Mouse (Mus musculus) lung, embryonic 14.5 days (tissue): ENCODE measurements at regions not wholly inside any gene's neighbourhood (a gene's known extent, or its start where the extent isn't known, plus 50 kb on each side); places are given as distances from the start of the nearest gene placed in this dataset.

ENCODE experiments used
- ATAC-seq: fragments of 200-750 bp; cut with Nextera tagmentation; 2 replicates; pipeline ENCODE4 v1.8.0; 2017; ENCODE audit warnings: mild to moderate bottlenecking, moderate TSS enrichment, moderate library complexity; ENCODE audit not compliant: insufficient read depth
- DNase-seq: peaks from one replicate; pipeline ENCODE4 v3.0.0-alpha.2; 2015
- H3K27ac ChIP-seq: fragments of 300-500 bp; sonication (generic); 2 replicates; pipeline ENCODE4 v1.5.1; 2014; ENCODE audit warnings: low read depth, mild to moderate bottlenecking, moderate library complexity
- H3K27me3 ChIP-seq: fragments of 300-500 bp; sonication (generic); 2 replicates; pipeline ENCODE4 v1.6.1; 2014; ENCODE audit warnings: low read length, control low read depth; ENCODE audit not compliant: insufficient read depth
- H3K36me3 ChIP-seq: fragments of 300-500 bp; sonication (generic); 2 replicates; pipeline ENCODE4 v1.6.1; 2014; ENCODE audit warnings: control low read depth; ENCODE audit not compliant: insufficient read depth
- H3K4me1 ChIP-seq: fragments of 300-500 bp; sonication (generic); 2 replicates; pipeline ENCODE4 v1.6.1; 2014; ENCODE audit warnings: antibody characterized with exemption, control low read depth; ENCODE audit not compliant: insufficient read depth
- H3K4me2 ChIP-seq: fragments of 300-500 bp; sonication (generic); 2 replicates; pipeline ENCODE4 v1.6.1; 2014; ENCODE audit warnings: mild to moderate bottlenecking
- H3K4me3 ChIP-seq: fragments of 300-500 bp; sonication (generic); 2 replicates; pipeline ENCODE4 v1.5.1; 2014; ENCODE audit warnings: low read depth, low read length
- H3K9ac ChIP-seq: fragments of 300-500 bp; sonication (generic); 2 replicates; pipeline ENCODE4 v1.6.1; 2014
- H3K9me3 ChIP-seq: fragments of 300-500 bp; sonication (generic); 2 replicates; pipeline ENCODE4 v1.6.1; 2016; ENCODE audit warnings: low read depth, low read length, control low read depth
- CTCF ChIP-seq: IDR thresholded peaks from 2 replicates; pipeline ENCODE4 v1.5.1; 2016; ENCODE audit warnings: antibody characterized with exemption, low read depth
- WGBS: fragments of 180-500 bp; shearing (Covaris S2); extraction: QIAGEN DNeasy Blood & Tissue Kit; methylation state at CpG from one replicate; pipeline ENCODE4 v1.1.7; 2014; 5-methylcytosine and 5-hydroxymethylcytosine counted together

DNA sequence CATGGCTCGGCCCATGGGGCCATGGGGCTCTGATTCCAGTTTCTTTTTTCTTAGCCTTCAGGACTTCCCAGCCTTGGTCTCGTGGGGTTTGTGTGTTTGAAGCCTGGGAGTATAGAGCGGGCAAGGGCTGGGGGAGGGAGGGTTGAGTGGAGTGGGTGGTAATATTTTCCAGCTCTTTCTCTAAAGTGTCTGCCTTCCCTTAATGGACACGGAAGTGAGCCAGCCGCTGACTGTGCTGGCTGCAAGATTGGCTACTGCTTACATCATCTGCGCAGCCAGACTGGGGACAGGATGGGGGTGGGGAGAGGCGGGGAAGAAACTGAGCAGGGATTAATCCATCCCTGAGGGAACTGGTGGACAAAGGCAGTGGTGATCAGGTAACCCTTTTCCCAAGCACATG, 52.3 kb downstream of the Tnp1 start:
- Histone ChIP-seq H3K27me3 (no peaks in the 10 kb centered on the region), H3K27ac (peak overlapping the region; percentile 70), H3K9ac (0 out of 2 replicates have a peak overlapping the region, but pooled peaks have one; percentile 32), H3K9me3 (no peaks in the 10 kb centered on the region), H3K4me3 (no peak overlapping the region), H3K36me3 (no peaks in the 10 kb centered on the region), H3K4me2 (peak overlapping the region; percentile 41), H3K4me1 (peaks cover 9% of the 10 kb centered on the region; the same call in 1 of the 2 replicates)
- TF ChIP-seq CTCF = no peak
- WGBS = 20% methylated on average over 7 of the region's 7 CpGs
- peak; percentile 91 for ATAC-seq
- peak; percentile 80 for DNase-seq

GRCm38 (mm10) chr1:72960241-72960653, 55.5 kb downstream of the Tnp1 start:
- ATAC-seq = no peak
- no peak for DNase-seq
- WGBS = 28% methylated on average over 4 of the region's 4 CpGs

DNA sequence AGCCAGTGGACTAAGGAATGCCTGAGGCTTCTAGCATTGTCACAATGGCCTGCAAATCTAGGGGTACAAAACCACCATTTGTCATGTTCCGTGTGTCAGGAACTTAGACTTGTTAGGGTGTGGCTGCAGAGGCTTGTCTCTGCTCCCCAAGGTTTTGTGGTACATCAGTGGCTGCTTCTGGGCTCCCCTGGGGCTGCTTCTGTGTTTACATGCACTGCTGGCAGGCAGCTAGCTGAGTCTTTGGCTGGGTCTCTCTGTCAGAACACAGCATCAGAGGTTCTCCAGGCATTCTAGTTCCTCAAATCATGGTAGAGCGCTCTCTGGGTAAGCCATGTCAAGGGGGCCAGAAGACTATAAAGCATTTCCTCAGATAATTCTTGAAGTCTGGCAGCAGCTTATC, 60.3 kb downstream of the Tnp1 start:
- Histone ChIP-seq H3K36me3 (no peaks in the 10 kb centered on the region), H3K4me1 (no peaks in the 10 kb centered on the region), H3K27me3 (no peaks in the 10 kb centered on the region), H3K27ac (no peak overlapping the region), H3K9me3 (no peaks in the 10 kb centered on the region), H3K9ac (no peak overlapping the region), H3K4me2 (no peak overlapping the region), H3K4me3 (no peak overlapping the region)
- peak; percentile 22 for DNase-seq
- no peak for TF ChIP-seq CTCF
- no peak for ATAC-seq
- WGBS = 81% methylated on average over 2 of the region's 2 CpGs

More at GRCm38 (mm10) chr1:72960241-72960653, 55.5 kb downstream of the Tnp1 start:
- H3K27ac ChIP-seq = 0 out of 2 replicates have a peak overlapping the region, but pooled peaks have one; percentile 22
- H3K36me3 ChIP-seq = no peaks in the 10 kb centered on the region
- no peak overlapping the region for H3K9ac ChIP-seq
- H3K9me3 ChIP-seq = no peaks in the 10 kb centered on the region
- no peak overlapping the region for H3K4me2 ChIP-seq
- TF ChIP-seq CTCF = no peak
- H3K4me3 ChIP-seq = no peak overlapping the region
- peaks cover 9% of the 10 kb centered on the region; the same call in 1 of the 2 replicates for H3K4me1 ChIP-seq
- no peaks in the 10 kb centered on the region for H3K27me3 ChIP-seq

- ATAC-seq (0 out of 2 replicates have a peak, but pooled peaks have one; percentile 44), DNase-seq (peak; percentile 36)
- H3K4me2 ChIP-seq = no peak overlapping the region
- whole genome bisulfite sequencing = 30% methylated on average over 6 of the region's 6 CpGs
- H3K4me3 ChIP-seq = no peak overlapping the region
- H3K27ac ChIP-seq = peak overlapping the region; percentile 3; the same call in 1 of the 2 replicates
- H3K4me1 ChIP-seq = no peaks in the 10 kb centered on the region
- H3K9me3 ChIP-seq = no peaks in the 10 kb centered on the region
- TF ChIP-seq CTCF = no peak
- H3K27me3 ChIP-seq = no peaks in the 10 kb centered on the region
- H3K9ac ChIP-seq = no peak overlapping the region
- no peaks in the 10 kb centered on the region for H3K36me3 ChIP-seq
Measured at GRCm38 (mm10) chr1:72952896-72953295, 62.8 kb downstream of the Tnp1 start.

- H3K4me2 ChIP-seq = no peak overlapping the region
- H3K9me3 ChIP-seq = no peaks in the 10 kb centered on the region
- TF ChIP-seq CTCF = no peak
- WGBS = 61% methylated on average over 7 of the region's 7 CpGs
- H3K9ac ChIP-seq = no peak overlapping the region
- H3K4me3 ChIP-seq = no peak overlapping the region
- DNase-seq = no peak
- no peak overlapping the region for H3K27ac ChIP-seq
- H3K4me1 ChIP-seq = no peaks in the 10 kb centered on the region
- H3K36me3 ChIP-seq = no peaks in the 10 kb centered on the region
- no peaks in the 10 kb centered on the region for H3K27me3 ChIP-seq
- ATAC-seq = no peak
Measured at GRCm38 (mm10) chr1:72951802-72952201, 63.9 kb downstream of the Tnp1 start.

GRCm38 (mm10) chr1:72951365-72951764, 64.3 kb downstream of the Tnp1 start:
- ATAC-seq (no peak), DNase-seq (no peak)
- no peak overlapping the region for H3K4me2 ChIP-seq
- TF ChIP-seq CTCF = no peak
- H3K27me3 ChIP-seq = no peaks in the 10 kb centered on the region
- no peaks in the 10 kb centered on the region for H3K9me3 ChIP-seq
- H3K4me3 ChIP-seq = no peak overlapping the region
- 80% methylated on average over 7 of the region's 7 CpGs for WGBS
- no peak overlapping the region for H3K9ac ChIP-seq
- 0 out of 2 replicates have a peak, but pooled peaks cover under 1% of the 10 kb centered on the region for H3K4me1 ChIP-seq
- no peaks in the 10 kb centered on the region for H3K36me3 ChIP-seq
- no peak overlapping the region for H3K27ac ChIP-seq

GRCm38 (mm10) chr1:72946235-72946634, 69.5 kb downstream of the Tnp1 start:
- Histone ChIP-seq H3K4me1 (peaks cover 13% of the 10 kb centered on the region), H3K27ac (peak overlapping the region; percentile 60; the same call in 1 of the 2 replicates), H3K9ac (no peak overlapping the region), H3K4me3 (no peak overlapping the region), H3K9me3 (no peaks in the 10 kb centered on the region), H3K4me2 (no peak overlapping the region), H3K27me3 (no peaks in the 10 kb centered on the region), H3K36me3 (no peaks in the 10 kb centered on the region)
- no peak for TF ChIP-seq CTCF
- ATAC-seq (peak; percentile 33; the same call in 1 of the 2 replicates), DNase-seq (peak; percentile 36)
- 15% methylated on average over 4 of the region's 4 CpGs for WGBS
